Mouse (Mus musculus) urinary bladder, postnatal 10 days (tissue): ENCODE measurements around the gene Atp6ap1.

Experiments
- DNase-seq: peaks from one replicate; pipeline ENCODE4 v3.0.0; 2022; ENCODE audit warnings: low spot score

Atp6ap1 gene

GRCm38 (mm10) chrX:74304867-74305700 is 8.2 kb downstream of the Atp6ap1 start, which contains the start of gene Gdi1:
Gdi1 (plus strand) TSS chrX:74304998.
- DNase-seq: peak; percentile 15

DNA sequence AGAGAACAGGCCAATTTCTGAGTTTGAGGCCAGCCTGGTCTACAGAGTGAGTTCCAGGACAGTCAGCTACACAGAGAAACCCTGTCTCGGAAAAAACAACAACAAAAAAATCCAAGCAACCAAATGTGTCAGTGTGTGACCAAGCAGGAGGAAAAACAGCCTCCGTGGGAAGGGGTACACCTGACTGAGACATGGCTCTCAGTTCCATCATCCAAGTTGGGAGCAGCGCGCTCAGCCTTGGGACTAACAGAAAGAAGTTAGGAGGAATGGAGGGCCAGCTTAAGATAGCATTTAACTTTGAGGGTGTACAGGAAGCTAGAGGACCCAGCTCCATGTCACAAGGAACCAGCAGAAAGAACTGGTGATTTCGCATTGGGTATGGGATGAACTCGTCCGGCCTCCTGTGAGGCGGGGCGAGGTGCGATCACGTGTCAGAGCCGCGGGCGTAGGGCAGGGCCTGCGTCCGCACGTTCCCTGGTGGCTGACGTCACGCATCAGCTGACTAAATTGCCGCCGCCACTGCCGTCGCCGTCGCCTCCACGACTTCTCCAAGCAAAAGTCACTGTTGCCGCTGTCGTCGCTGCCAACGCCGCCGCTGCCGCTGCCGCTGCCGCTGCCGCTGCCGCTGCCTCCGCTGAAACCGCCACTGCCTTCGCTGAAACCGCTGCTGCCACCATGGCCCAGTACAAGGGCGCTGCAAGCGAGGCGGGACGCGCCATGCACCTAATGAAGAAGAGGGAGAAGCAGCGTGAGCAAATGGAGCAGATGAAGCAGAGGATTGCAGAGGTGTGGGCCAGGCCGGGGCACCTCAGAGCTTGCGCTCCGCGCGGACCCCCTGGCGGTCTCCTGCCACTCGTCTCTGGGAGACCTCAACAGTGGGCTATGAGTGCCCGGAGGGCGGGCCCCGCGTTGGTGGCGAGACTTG is 15.9 kb downstream of the Atp6ap1 start, which contains the start of gene Fam50a:
Fam50a (plus strand) TSS at position 494 of the 925 bp plus-strand sequence.
- DNase-seq: peak; percentile 43

DNA sequence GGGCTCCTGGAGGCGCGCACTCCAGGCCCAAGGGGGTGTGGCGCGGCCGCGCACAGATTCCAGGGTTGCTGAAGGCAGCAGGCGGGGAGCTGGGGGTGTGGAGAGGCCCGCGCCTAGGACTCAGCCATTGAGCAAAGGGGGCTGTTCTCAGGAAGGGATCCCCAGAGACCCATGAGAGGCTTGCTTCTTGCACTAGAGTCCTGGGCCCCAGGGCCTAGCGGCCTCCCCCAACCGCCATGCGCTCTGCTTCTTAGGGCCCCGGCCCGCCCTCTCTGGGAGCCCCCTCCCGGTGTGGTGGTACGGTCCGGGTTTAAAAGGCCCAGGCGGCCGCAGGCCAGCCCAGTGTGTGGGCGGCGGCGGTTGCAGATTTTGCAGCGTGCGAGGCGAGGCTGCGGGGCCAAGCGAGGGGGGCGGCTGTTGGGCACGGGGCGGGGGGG is 31.8 kb downstream of the Atp6ap1 start, which contains the start of gene Plxna3:
Plxna3 (plus strand) TSS at position 342 of the 437 bp plus-strand sequence.
- no peak for DNase-seq

DNA sequence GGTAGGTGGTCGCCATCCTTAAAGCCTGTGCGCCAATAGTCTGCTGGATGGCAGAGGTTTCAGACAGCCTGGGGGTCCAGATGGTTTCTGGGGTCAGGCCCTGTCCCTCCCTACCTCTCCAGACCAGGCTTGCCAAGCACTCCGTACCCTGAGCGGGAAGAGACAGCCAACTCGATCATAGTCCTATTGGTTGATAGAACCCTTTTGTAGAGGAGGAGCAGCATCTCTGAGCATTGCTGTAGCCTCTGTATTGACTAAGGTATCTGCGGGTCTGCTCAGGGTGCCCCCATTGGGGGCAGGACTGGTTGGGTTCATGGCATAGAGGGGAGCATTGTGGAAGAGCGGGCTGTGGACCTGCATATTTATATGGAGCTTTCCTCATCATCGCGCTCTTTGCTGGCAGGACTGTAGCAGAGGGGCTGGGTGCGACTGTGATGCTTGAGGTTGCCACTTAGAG is 32.3 kb downstream of the Atp6ap1 start:
- DNase-seq: no peak

- DNase-seq: no peak
Measured at GRCm38 (mm10) chrX:74330166-74330930, 33.5 kb downstream of the Atp6ap1 start.

GRCm38 (mm10) chrX:74352645-74353466 is 56.0 kb downstream of the Atp6ap1 start:
- DNase-seq: no peak

GRCm38 (mm10) chrX:74353467-74353770 is 56.5 kb downstream of the Atp6ap1 start, which contains the start of gene Lage3:
Lage3 (minus strand) TSS chrX:74353618.
- DNase-seq: no peak
